Mouse (Mus musculus): ENCODE data around the gene Gm10309. TPM values are rescaled to one million over a fixed set of nuclear protein-coding genes. Genes with fewer than 3 reads are reported as not detected.
"Not testable (repeated sequence)": the region's sequence is repeated elsewhere in the genome, so short reads cannot be mapped to it uniquely, and the experiment has no call there.

Gene Gm10309
- total RNA-seq, 2 experiments from 2014 or later, result not detected

DNA sequence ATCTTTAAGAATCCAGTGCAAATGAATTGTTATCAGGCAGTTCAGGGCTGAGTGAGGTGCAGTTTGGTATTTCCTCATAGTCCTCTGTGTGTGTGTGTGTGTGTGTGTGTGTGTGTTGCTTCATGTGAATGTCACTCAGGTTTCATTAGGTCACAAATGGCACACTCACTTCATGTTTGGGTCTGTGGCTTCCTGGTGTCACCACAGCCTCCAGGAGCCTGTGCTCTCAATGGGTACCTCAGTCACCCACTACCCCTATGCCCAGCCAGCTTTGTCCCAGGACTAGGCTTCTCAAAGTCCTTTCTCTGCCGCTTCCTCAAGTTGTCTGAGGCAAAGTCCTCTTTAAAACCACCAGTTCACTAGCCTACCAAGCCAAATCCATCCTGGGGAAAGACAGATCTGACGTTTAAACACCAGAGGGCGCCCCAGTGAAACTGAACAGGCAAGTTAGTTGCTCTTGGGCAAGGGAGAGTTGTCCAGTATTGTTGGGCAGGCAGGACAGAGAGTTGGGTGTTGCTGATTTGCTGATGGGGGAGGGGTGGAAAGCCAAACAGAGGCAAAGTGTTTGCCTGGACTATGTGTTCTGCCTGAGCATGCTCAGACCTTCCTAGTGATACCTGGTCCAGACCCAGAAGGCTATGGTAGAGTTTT is 20.8 kb downstream of the Gm10309 start:
- ATAC-seq (replicated peaks; ENCODE audit: low FRiP score, low TSS enrichment, poor library complexity, severe bottlenecking), result peak; percentile 60

- no peak for ATAC-seq (replicated peaks; ENCODE audit: low FRiP score, low TSS enrichment, poor library complexity, severe bottlenecking)
Observed at GRCm38 (mm10) chr17:86482675-86483074, 22.4 kb downstream of the Gm10309 start.

GRCm38 (mm10) chr17:86479406-86479805 is 25.6 kb downstream of the Gm10309 start:
- no peak for ATAC-seq (replicated peaks; ENCODE audit: low FRiP score, low TSS enrichment, poor library complexity, severe bottlenecking)

GRCm38 (mm10) chr17:86477401-86477800 is 27.6 kb downstream of the Gm10309 start:
- not testable (repeated sequence) for ATAC-seq (replicated peaks; ENCODE audit: low FRiP score, low TSS enrichment, poor library complexity, severe bottlenecking)

- no peak for ATAC-seq (replicated peaks; ENCODE audit: low FRiP score, low TSS enrichment, poor library complexity, severe bottlenecking)
Observed at GRCm38 (mm10) chr17:86476674-86477073, 28.4 kb downstream of the Gm10309 start.

DNA sequence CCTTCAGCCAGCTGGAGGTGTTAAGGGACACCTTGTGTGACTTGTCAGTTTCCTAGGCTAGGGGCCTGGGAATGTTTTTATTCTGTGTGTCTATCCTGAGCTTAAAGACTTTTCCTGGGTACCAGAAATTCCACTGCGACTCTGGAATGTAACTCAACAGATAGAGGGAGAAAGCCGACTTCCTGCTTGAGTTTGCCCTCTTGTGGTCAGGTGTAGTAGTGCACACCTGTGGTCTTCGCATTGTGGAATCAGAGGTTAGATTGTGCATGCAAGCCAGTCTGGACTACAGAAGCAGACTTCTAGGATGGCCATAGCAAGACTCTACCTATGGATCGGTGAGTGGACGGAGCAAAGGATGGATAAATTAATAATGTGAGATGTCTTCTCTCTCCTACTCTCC is 33.3 kb downstream of the Gm10309 start:
- no peak; the same call in 1 of the 2 replicates for ATAC-seq (replicated peaks; ENCODE audit: low FRiP score, low TSS enrichment, poor library complexity, severe bottlenecking)

DNA sequence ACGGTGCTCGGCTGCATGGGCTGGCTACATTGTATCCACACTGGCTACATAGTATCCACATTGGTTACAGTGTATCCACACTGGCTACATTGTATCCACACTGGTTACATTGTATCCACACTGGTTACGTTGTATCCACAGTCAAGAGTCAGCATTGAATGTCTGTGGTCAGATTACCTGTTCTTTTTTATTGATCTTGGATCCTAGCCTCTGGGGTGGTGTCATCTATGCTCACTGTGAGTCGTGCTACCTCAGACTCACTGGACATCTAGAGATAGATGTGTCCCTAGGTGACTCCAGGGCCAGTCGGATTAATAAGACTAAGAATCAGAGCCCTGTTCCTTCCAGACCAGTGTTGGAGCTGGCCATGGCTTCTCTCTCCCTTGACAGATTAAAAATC is 34.9 kb downstream of the Gm10309 start:
- no peak for ATAC-seq (replicated peaks; ENCODE audit: low FRiP score, low TSS enrichment, poor library complexity, severe bottlenecking)

DNA sequence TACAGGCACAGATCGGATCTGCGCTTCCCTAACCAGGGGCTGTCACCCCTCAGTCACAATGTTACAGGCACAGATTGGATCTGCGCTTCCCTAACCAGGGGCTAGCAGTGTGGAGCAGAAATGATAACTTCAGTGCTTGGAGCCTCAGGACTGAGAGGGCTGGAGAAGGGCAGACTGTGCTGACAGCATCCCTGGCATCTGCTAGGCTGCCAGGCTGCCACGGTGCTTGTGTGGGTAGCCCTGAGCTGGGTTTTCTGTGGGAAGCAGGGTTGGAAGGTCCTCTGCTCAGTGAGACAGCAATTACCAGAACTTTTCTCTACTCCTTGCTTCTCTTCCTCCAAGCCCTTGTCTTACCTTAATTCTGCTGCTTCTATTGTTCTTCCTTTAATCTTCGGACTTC is 37.1 kb downstream of the Gm10309 start:
- ATAC-seq (replicated peaks; ENCODE audit: low FRiP score, low TSS enrichment, poor library complexity, severe bottlenecking), result no peak

DNA sequence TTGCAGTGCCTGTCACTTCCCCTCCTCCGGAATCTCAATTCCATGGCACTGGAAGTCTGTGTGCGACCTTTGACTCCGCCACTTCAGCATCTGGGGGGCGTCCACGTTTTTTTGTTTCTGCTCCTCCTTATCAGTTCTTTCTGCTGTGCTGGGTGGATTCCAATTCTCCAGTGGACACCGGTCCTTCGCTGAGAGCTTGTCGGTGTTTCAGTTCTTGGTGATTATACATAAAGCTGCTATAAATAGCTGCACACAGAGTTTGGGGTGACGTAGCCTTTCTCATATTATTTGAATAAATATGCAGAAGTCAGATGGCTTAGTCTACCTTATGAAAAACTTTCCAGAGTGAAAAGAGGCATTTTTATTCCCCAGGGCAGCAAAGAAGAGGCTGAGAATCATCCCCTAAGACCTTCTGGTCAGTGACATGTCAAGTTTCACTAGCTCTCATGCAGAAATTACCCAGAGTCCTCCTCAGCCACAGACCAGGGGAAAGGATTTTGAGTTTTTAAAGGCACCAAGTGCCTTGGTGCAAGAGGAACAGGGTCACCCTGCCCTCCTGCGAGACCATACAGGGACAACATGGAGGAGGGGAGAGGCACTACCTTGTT is 37.6 kb downstream of the Gm10309 start:
- no peak for ATAC-seq (replicated peaks; ENCODE audit: low FRiP score, low TSS enrichment, poor library complexity, severe bottlenecking)

DNA sequence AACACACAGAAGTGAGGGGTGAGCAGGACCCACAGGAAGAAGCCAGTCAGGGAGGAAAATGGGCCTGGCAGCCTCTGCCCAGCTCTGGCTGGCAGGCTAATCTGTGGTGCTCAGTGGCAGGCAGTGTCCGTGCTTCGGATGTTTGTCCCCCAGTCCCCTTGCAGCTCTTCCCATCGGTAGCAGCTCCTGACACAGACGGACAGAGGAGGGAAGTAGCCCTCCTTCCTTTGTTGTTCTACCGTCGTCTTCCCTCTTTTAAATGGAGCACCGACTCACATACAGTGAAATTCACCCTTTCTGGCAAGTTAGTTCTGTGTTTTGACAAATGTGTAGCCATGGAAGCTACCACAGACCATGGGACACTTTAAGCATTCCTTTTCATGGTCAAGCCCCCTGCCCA is 38.2 kb downstream of the Gm10309 start:
- ATAC-seq (replicated peaks; ENCODE audit: low FRiP score, low TSS enrichment, poor library complexity, severe bottlenecking), result no peak

- no peak for ATAC-seq (replicated peaks; ENCODE audit: low FRiP score, low TSS enrichment, poor library complexity, severe bottlenecking)
Observed at GRCm38 (mm10) chr17:86466412-86466811, 38.6 kb downstream of the Gm10309 start.

DNA sequence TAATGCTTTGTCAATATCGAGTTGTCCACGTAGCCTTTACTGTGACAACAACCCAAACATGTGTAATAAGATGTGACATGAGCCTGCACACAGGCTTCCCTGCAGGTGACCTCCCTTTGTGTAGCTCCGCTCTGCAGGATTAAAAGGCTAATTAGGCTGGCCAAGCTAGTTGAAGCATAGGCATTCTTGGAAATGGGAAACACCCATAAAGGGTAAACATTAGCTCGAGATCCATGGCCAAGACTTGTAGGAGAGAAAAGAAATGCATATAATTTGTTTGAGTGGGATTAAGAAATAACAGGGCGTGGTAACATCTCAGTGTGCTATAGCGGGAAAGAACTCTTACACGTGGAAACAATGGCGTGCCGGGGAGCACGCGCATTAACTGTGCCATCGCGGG is 39.2 kb downstream of the Gm10309 start:
- ATAC-seq (replicated peaks; ENCODE audit: low FRiP score, low TSS enrichment, poor library complexity, severe bottlenecking), result no peak

- ATAC-seq (replicated peaks; ENCODE audit: low FRiP score, low TSS enrichment, poor library complexity, severe bottlenecking), result no peak
Observed at GRCm38 (mm10) chr17:86464689-86465363, 40.2 kb downstream of the Gm10309 start.

- no peak for ATAC-seq (replicated peaks; ENCODE audit: low FRiP score, low TSS enrichment, poor library complexity, severe bottlenecking)
Observed at GRCm38 (mm10) chr17:86464197-86464596, 40.8 kb downstream of the Gm10309 start.

- ATAC-seq (replicated peaks; ENCODE audit: low FRiP score, low TSS enrichment, poor library complexity, severe bottlenecking), result no peak
Observed at GRCm38 (mm10) chr17:86463369-86463768, 41.7 kb downstream of the Gm10309 start.

- no peak for ATAC-seq (replicated peaks; ENCODE audit: low FRiP score, low TSS enrichment, poor library complexity, severe bottlenecking)
Observed at GRCm38 (mm10) chr17:86460645-86461430, 44.2 kb downstream of the Gm10309 start.

GRCm38 (mm10) chr17:86458302-86458980 is 46.6 kb downstream of the Gm10309 start:
- no peak for ATAC-seq (replicated peaks; ENCODE audit: low FRiP score, low TSS enrichment, poor library complexity, severe bottlenecking)

DNA sequence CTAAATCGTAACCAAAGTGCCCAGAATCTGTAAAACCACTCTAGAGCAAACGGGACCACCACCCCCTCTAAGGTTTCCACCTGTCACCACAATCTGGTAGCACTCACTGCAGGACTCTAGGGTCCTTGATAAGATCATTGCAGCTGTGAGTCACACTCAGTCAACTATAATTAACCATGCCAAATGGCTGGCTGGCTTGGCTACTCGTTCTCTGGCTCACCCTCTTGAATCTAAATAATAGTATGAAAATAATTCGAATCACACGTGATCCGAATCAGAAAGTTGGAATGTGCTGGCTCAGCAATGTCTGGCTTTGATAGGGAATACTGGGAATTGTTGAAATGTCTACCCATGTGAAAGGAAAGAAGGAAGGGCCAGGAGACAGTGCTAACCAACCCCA is 48.5 kb downstream of the Gm10309 start:
- ATAC-seq (replicated peaks; ENCODE audit: low FRiP score, low TSS enrichment, poor library complexity, severe bottlenecking), result no peak

DNA sequence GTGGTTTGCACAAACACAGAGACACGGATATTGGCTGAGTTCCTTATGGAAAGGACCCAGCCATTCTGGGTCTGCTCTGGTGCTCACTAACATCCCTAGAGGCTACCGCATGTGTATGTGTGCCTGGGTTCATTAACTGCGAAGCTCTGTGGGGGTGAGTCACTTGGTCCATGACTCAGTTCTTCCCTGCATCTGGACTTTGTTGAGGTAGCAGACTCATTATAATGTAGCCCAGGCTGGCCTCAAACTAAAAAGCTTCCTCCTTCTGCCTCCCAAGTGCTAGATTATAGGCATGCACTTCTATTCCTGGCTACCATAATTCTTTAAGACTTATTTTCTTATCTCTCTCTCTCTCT is 50.7 kb downstream of the Gm10309 start:
- no peak for ATAC-seq (replicated peaks; ENCODE audit: low FRiP score, low TSS enrichment, poor library complexity, severe bottlenecking)
